Mouse (Mus musculus) stomach, embryonic 14.5 days (tissue): ENCODE results near the gene Wdr66. TPM values are rescaled to one million over a fixed set of nuclear protein-coding genes. Genes with fewer than 3 reads are reported as not detected.

Source experiments
- ATAC-seq: fragments of 200-750 bp; cut with Nextera tagmentation; 2 replicates; pipeline ENCODE4 v1.8.0; 2017; ENCODE audit warnings: low read depth, moderate TSS enrichment; ENCODE audit not compliant: insufficient number of reproducible peaks, insufficient read depth, low FRiP score
- H3K27ac ChIP-seq: fragments of 300-500 bp; sonication (generic); 2 replicates; pipeline ENCODE4 v1.5.1; 2014; ENCODE audit warnings: mild to moderate bottlenecking, low read length, moderate library complexity, mixed read lengths
- H3K27me3 ChIP-seq: fragments of 300-500 bp; sonication (generic); 2 replicates; pipeline ENCODE4 v1.6.1; 2014; ENCODE audit warnings: low read length, control low read depth, mixed read lengths; ENCODE audit not compliant: control insufficient read depth, insufficient read depth
- H3K36me3 ChIP-seq: fragments of 300-500 bp; sonication (generic); 2 replicates; pipeline ENCODE4 v1.6.1; 2014; ENCODE audit warnings: mild to moderate bottlenecking, control low read depth, low read length, moderate library complexity, mixed read lengths; ENCODE audit not compliant: control insufficient read depth, insufficient read depth
- H3K4me1 ChIP-seq: fragments of 300-500 bp; sonication (generic); 2 replicates; pipeline ENCODE4 v1.6.1; 2014; ENCODE audit warnings: low read length, control low read depth, mixed read lengths; ENCODE audit not compliant: control insufficient read depth, insufficient read depth
- H3K4me2 ChIP-seq: fragments of 300-500 bp; sonication (generic); replicated peaks from 2 replicates; pipeline ENCODE4 v1.6.1; 2014; ENCODE audit warnings: low read depth, low read length, control low read depth
- H3K4me3 ChIP-seq: fragments of 300-500 bp; sonication (generic); 2 replicates; pipeline ENCODE4 v1.5.1; 2014; ENCODE audit warnings: low read depth, low read length, control low read depth
- H3K9ac ChIP-seq: fragments of 300-500 bp; sonication (generic); replicated peaks from 2 replicates; pipeline ENCODE4 v1.6.1; 2014; ENCODE audit warnings: low read depth, mild to moderate bottlenecking, control low read depth, low read length, moderate library complexity, mixed read lengths
- H3K9me3 ChIP-seq: fragments of 300-500 bp; sonication (generic); 2 replicates; pipeline ENCODE4 v1.6.1; 2016; ENCODE audit warnings: low read depth, low read length, control low read depth; ENCODE audit not compliant: control insufficient read depth
- WGBS: fragments of 180-500 bp; shearing (Covaris S2); extraction: QIAGEN DNeasy Blood & Tissue Kit; methylation state at CpG from one replicate; pipeline ENCODE4 v1.1.7; 2014; 5-methylcytosine and 5-hydroxymethylcytosine counted together
- polyA plus RNA-seq: library from polyadenylated mRNA; unstranded; fragments of >200 nt; fragmentation: Nextera tagmentation; extraction: Ambion mirVana; gene quantifications from 2 replicates; pipeline ENCODE4 v1.2.1, GENCODE M21; 2014

Gene Wdr66
- polyA plus RNA-seq, 1 experiment from 2014 or later, result 1.3 TPM

DNA sequence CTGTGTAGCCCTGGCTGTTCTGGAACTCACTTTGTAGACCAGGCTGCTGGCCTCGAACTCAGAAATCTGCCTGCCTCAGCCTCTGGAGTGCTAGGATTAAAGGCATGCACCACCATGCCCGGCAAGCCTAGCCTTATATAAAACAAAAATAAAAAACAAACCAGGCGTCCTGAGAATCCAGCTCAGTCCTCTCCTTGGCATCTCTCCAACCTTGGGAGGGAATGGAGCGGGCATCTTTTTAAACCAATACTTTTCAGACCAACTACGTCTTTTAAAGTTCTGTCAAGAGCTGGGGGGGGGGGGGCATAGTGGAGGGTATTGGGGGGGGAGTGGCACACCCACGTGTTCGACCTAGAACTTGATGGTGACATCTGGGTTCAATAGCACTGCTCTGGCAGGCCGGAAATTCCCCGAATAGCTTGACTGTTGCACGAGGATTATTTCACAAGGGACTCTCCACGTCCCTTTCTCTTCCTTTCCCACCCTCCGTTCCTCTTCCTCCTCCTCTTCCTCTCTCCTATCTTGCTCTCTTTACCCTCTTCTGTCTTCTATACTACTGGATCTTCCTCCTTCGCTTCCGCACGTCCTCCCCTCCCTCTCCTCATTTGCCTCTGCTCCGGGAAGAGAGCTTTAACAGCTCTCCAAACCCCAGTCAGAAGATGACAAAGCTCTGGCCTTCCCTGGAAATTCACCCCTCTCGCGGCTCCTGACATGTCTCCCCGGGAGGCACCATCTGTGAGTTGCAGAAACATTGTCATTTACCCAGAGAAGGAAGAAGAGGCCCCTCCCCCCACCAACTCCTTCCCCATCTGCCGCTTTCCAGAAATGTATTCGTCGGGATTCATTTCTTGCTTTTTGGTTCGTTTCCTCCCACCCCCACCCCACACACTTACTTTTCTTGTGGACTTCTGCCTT lies 5.2 kb downstream of the Wdr66 start:
- H3K4me3 ChIP-seq, result 0 out of 2 replicates have a peak overlapping the region, but pooled peaks have one; percentile 1
- WGBS, result 28% methylated on average over 23 of the region's 23 CpGs
- no peaks in the 10 kb centered on the region for H3K9me3 ChIP-seq

DNA sequence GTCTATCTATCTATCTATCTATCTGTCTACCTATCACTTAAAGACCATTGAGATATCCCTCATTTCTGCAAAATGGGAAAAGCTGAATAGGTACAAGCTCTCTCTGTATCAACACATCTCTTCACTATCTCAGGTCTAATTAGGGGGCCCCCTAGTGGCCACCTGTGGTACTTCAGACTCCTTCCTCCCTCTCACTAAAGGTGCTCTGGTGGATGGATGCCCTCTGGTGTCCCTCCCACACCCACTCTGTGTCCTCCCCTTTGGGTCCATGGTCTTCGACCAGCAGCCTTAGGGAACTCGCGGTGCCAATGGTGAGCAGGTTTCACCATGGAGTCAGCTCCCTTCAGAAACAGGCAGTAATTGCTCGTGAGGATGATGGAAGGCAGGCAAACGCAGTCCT lies 7.1 kb downstream of the Wdr66 start:
- Histone ChIP-seq H3K4me2 (no peak overlapping the region), H3K4me3 (no peak overlapping the region), H3K27me3 (no peaks in the 10 kb centered on the region), H3K36me3 (no peaks in the 10 kb centered on the region), H3K9me3 (no peaks in the 10 kb centered on the region), H3K4me1 (peaks cover 5% of the 10 kb centered on the region; the same call in 1 of the 2 replicates), H3K27ac (no peak overlapping the region), H3K9ac (no peak overlapping the region)
- ATAC-seq, result no peak
- 44% methylated on average over 5 of the region's 5 CpGs for WGBS

More for the DNA sequence above, 5.2 kb downstream of the Wdr66 start:
- no peaks in the 10 kb centered on the region for H3K36me3 ChIP-seq
- no peaks in the 10 kb centered on the region for H3K27me3 ChIP-seq
- H3K4me2 ChIP-seq, result peak overlapping the region; percentile 30; the same call in 1 of the 2 replicates
- no peak overlapping the region for H3K9ac ChIP-seq
- H3K4me1 ChIP-seq, result peaks cover 5% of the 10 kb centered on the region; the same call in 1 of the 2 replicates
- no peak for ATAC-seq
- peak overlapping the region; percentile 36; the same call in 1 of the 2 replicates for H3K27ac ChIP-seq

GRCm38 (mm10) chr5:123260698-123261097 lies 8.8 kb downstream of the Wdr66 start:
- Histone ChIP-seq H3K4me2 (no peak overlapping the region), H3K27ac (no peak overlapping the region), H3K36me3 (no peaks in the 10 kb centered on the region), H3K9me3 (no peaks in the 10 kb centered on the region), H3K27me3 (no peaks in the 10 kb centered on the region), H3K4me3 (no peak overlapping the region), H3K4me1 (peaks cover 5% of the 10 kb centered on the region; the same call in 1 of the 2 replicates), H3K9ac (no peak overlapping the region)
- no peak for ATAC-seq
- 81% methylated on average over 8 of the region's 8 CpGs for WGBS

DNA sequence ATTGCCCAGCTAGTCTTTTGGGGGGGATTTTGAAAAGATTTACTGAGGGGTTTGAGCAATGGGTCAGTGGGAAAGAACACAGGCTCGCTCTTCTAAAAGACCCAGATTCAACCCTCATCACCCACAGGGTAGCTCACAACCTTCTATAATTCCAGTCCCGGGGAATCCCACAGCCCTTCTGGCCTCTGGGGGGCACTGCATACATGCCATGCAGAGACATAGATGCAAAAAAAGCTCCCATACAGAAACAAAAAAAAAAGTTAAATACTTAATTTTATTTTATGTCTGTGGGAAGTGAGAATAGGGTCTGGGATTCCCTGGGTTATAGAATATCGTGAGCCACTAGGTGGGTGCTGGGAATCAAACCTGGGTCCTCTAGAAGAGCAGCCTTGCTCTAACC lies 15.0 kb downstream of the Wdr66 start:
- Histone ChIP-seq H3K9me3 (no peaks in the 10 kb centered on the region), H3K9ac (no peak overlapping the region)

GRCm38 (mm10) chr5:123268477-123269474 lies 16.9 kb downstream of the Wdr66 start:
- ATAC-seq, result no peak
- Histone ChIP-seq H3K9me3 (no peaks in the 10 kb centered on the region), H3K4me3 (no peak overlapping the region), H3K9ac (no peak overlapping the region), H3K27me3 (no peaks in the 10 kb centered on the region), H3K4me2 (no peak overlapping the region), H3K27ac (no peak overlapping the region), H3K36me3 (no peaks in the 10 kb centered on the region), H3K4me1 (no peaks in the 10 kb centered on the region)
- 81% methylated on average over 28 of the region's 28 CpGs for WGBS

More for the DNA sequence above, 15.0 kb downstream of the Wdr66 start:
- no peaks in the 10 kb centered on the region for H3K27me3 ChIP-seq
- no peak for ATAC-seq
- H3K4me1 ChIP-seq, result no peaks in the 10 kb centered on the region
- no peak overlapping the region for H3K27ac ChIP-seq
- H3K4me3 ChIP-seq, result no peak overlapping the region
- H3K4me2 ChIP-seq, result no peak overlapping the region
- WGBS, result 81% methylated on average over 3 of the region's 3 CpGs
- H3K36me3 ChIP-seq, result no peaks in the 10 kb centered on the region

DNA sequence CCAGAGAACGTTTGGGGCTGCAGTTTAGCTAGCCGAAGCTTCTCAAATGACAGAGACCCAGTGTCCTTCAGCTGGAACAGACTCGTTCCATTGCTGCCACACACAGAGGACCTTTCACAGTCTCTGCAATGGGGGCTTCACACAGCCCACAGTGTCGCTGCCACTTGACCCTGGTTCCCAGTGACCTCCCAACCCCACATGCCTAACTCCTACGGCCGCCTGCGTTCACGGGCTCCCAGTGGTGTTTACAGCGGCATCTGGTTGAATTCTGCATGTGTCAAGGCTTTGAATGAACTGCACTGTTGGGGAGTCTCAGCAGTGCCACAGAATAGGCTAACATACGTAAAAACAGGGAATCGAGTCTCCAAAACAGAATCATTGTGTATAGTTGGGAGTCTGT lies 19.0 kb downstream of the Wdr66 start:
- 66% methylated on average over 11 of the region's 11 CpGs for WGBS
- no peaks in the 10 kb centered on the region for H3K4me1 ChIP-seq
- H3K9me3 ChIP-seq, result no peaks in the 10 kb centered on the region
- no peak overlapping the region for H3K9ac ChIP-seq
- no peak overlapping the region for H3K4me3 ChIP-seq
- no peak overlapping the region for H3K4me2 ChIP-seq
- ATAC-seq, result no peak
- H3K27ac ChIP-seq, result no peak overlapping the region
- no peaks in the 10 kb centered on the region for H3K27me3 ChIP-seq
- no peaks in the 10 kb centered on the region for H3K36me3 ChIP-seq

- 72% methylated on average over 5 of the region's 5 CpGs for WGBS
- H3K4me1 ChIP-seq, result no peaks in the 10 kb centered on the region
- H3K36me3 ChIP-seq, result no peaks in the 10 kb centered on the region
- H3K9me3 ChIP-seq, result no peaks in the 10 kb centered on the region
- no peak overlapping the region for H3K9ac ChIP-seq
- no peak for ATAC-seq
- no peak overlapping the region for H3K27ac ChIP-seq
- H3K27me3 ChIP-seq, result no peaks in the 10 kb centered on the region
- H3K4me2 ChIP-seq, result no peak overlapping the region
- H3K4me3 ChIP-seq, result no peak overlapping the region
These were observed 21.0 kb downstream of the Wdr66 start for GRCm38 (mm10) chr5:123272927-123273326.

GRCm38 (mm10) chr5:123276636-123277341 lies 24.9 kb downstream of the Wdr66 start:
- H3K27ac ChIP-seq, result no peak overlapping the region
- no peaks in the 10 kb centered on the region for H3K4me1 ChIP-seq
- H3K9ac ChIP-seq, result no peak overlapping the region
- no peaks in the 10 kb centered on the region for H3K36me3 ChIP-seq
- no peak overlapping the region for H3K4me3 ChIP-seq
- H3K9me3 ChIP-seq, result no peaks in the 10 kb centered on the region
- ATAC-seq, result no peak
- 74% methylated on average over 9 of the region's 9 CpGs for WGBS
- no peak overlapping the region for H3K4me2 ChIP-seq
- H3K27me3 ChIP-seq, result no peaks in the 10 kb centered on the region
